ENCODE assay signal across 8 mouse cellular contexts in genomic region chr1:191096871-191097681, GRCm38 (mm10). TPM values are rescaled to one million over a fixed set of nuclear protein-coding genes. Genes with fewer than 3 reads are reported as not detected.
A peak's percentile ranks its signal among the peaks of the same experiment; 100 is the strongest.
DNase-seq lines count a peak whose midpoint lies in the region; ATAC-seq lines count a peak whose summit lies in the region.

No protein-coding gene starts in this region.

- H3K4me1 ChIP-seq in hindbrain, embryonic 12.5 days, result peaks cover 12% of the 10 kb centered on the region
- peaks cover 12% of the 10 kb centered on the region for H3K4me1 ChIP-seq in liver, embryonic 12.5 days
- H3K4me1 ChIP-seq in stomach, embryonic 14.5 days (ENCODE audit: control insufficient read depth, insufficient read depth, low read length), result peaks cover 8% of the 10 kb centered on the region; the same call in 1 of the 2 replicates

- H3K4me3 ChIP-seq in hindbrain, embryonic 12.5 days, result peak overlapping the region; percentile 55
- H3K4me3 ChIP-seq in liver, embryonic 12.5 days, result peak overlapping the region; percentile 51
- peak overlapping the region; percentile 60 for H3K4me3 ChIP-seq in stomach, embryonic 14.5 days (ENCODE audit: low read depth, low read length)

- H3K27me3 ChIP-seq in hindbrain, embryonic 12.5 days, result peaks cover 41% of the 10 kb centered on the region
- H3K27me3 ChIP-seq in liver, embryonic 12.5 days (replicated peaks), result peaks cover 76% of the 10 kb centered on the region
- H3K27me3 ChIP-seq in stomach, embryonic 14.5 days (ENCODE audit: control insufficient read depth, insufficient read depth, low read length), result no peaks in the 10 kb centered on the region

- peak; percentile 27 for DNase-seq in urinary bladder, postnatal 14 days (ENCODE audit: low spot score)
- no peak for DNase-seq in urinary bladder, postnatal 10 days (ENCODE audit: low spot score)
- DNase-seq in frontal cortex, postnatal 36 days (ENCODE audit: low spot score in 2 of 2), result no peak
- no peak for DNase-seq in spleen, adult 18-20 months
- no peak for DNase-seq in right cerebral cortex, postnatal 25 days

- H3K27ac ChIP-seq in hindbrain, embryonic 12.5 days, result no peak overlapping the region
- no peak overlapping the region for H3K27ac ChIP-seq in liver, embryonic 12.5 days
- H3K27ac ChIP-seq in stomach, embryonic 14.5 days (ENCODE audit: low read length), result no peak overlapping the region

- no peaks in the 10 kb centered on the region for H3K9me3 ChIP-seq in hindbrain, embryonic 12.5 days (replicated peaks)
- no peaks in the 10 kb centered on the region for H3K9me3 ChIP-seq in liver, embryonic 12.5 days (replicated peaks)
- H3K9me3 ChIP-seq in stomach, embryonic 14.5 days (ENCODE audit: control insufficient read depth, low read depth, low read length), result no peaks in the 10 kb centered on the region

- H3K9ac ChIP-seq in hindbrain, embryonic 12.5 days, result peak overlapping the region; percentile 61
- no peak overlapping the region for H3K9ac ChIP-seq in liver, embryonic 12.5 days
- no peak overlapping the region for H3K9ac ChIP-seq in stomach, embryonic 14.5 days (replicated peaks; ENCODE audit: low read depth, low read length)

- no peak for ATAC-seq in hindbrain, embryonic 12.5 days (ENCODE audit: low FRiP score)
- ATAC-seq in liver, embryonic 12.5 days, result no peak
- no peak for ATAC-seq in stomach, embryonic 14.5 days (ENCODE audit: insufficient number of reproducible peaks, insufficient read depth, low FRiP score, low read depth)

- H3K36me3 ChIP-seq in hindbrain, embryonic 12.5 days, result no peaks in the 10 kb centered on the region
- H3K36me3 ChIP-seq in liver, embryonic 12.5 days, result no peaks in the 10 kb centered on the region
- H3K36me3 ChIP-seq in stomach, embryonic 14.5 days (ENCODE audit: control insufficient read depth, insufficient read depth, low read length), result no peaks in the 10 kb centered on the region

- WGBS in hindbrain, embryonic 12.5 days, result 55% methylated on average over 14 of the region's 14 CpGs
- 32% methylated on average over 14 of the region's 14 CpGs for WGBS in liver, embryonic 12.5 days (ENCODE audit: insufficient replicate concordance)
- WGBS in stomach, embryonic 14.5 days, result 34% methylated on average over 14 of the region's 14 CpGs

- peak overlapping the region; percentile 96 for H3K4me2 ChIP-seq in hindbrain, embryonic 12.5 days (replicated peaks)
- peak overlapping the region; percentile 72 for H3K4me2 ChIP-seq in liver, embryonic 12.5 days
- peak overlapping the region; percentile 97 for H3K4me2 ChIP-seq in stomach, embryonic 14.5 days (replicated peaks; ENCODE audit: low read depth, low read length)

RNA-seq across cellular contexts. Expression of gene Batf3, which starts 0.6 kb away (rescaled TPM):
- polyA plus RNA-seq in hindbrain, embryonic 12.5 days (2016; fragmentation: Nextera tagmentation; extraction: Ambion mirVana), result 2.8 and 3.8 TPM in 2 replicates
- polyA plus RNA-seq in liver, embryonic 12.5 days (2016; fragmentation: Nextera tagmentation; extraction: Ambion mirVana), result 2.6 and 3.7 TPM in 2 replicates
- polyA plus RNA-seq in stomach, embryonic 14.5 days (2014; fragmentation: Nextera tagmentation; extraction: Ambion mirVana), result 13.4 and 13.6 TPM in 2 replicates

RNA-seq across cellular contexts. Expression of gene Nsl1, which starts 34.3 kb away (rescaled TPM):
- 12.6 and 15.8 TPM in 2 replicates for polyA plus RNA-seq in hindbrain, embryonic 12.5 days (2016; fragmentation: Nextera tagmentation; extraction: Ambion mirVana)
- 22.0 and 24.2 TPM in 2 replicates for polyA plus RNA-seq in liver, embryonic 12.5 days (2016; fragmentation: Nextera tagmentation; extraction: Ambion mirVana)
- 17.5 and 22.0 TPM in 2 replicates for polyA plus RNA-seq in stomach, embryonic 14.5 days (2014; fragmentation: Nextera tagmentation; extraction: Ambion mirVana)

RNA-seq across cellular contexts. Expression of gene Tatdn3, which starts 34.3 kb away (rescaled TPM):
- 14.5 and 17.6 TPM in 2 replicates for polyA plus RNA-seq in hindbrain, embryonic 12.5 days (2016; fragmentation: Nextera tagmentation; extraction: Ambion mirVana)
- 8.9 and 9.8 TPM in 2 replicates for polyA plus RNA-seq in liver, embryonic 12.5 days (2016; fragmentation: Nextera tagmentation; extraction: Ambion mirVana)
- polyA plus RNA-seq in stomach, embryonic 14.5 days (2014; fragmentation: Nextera tagmentation; extraction: Ambion mirVana), result 14.8 and 20.4 TPM in 2 replicates
